In the genomic region with DNA sequence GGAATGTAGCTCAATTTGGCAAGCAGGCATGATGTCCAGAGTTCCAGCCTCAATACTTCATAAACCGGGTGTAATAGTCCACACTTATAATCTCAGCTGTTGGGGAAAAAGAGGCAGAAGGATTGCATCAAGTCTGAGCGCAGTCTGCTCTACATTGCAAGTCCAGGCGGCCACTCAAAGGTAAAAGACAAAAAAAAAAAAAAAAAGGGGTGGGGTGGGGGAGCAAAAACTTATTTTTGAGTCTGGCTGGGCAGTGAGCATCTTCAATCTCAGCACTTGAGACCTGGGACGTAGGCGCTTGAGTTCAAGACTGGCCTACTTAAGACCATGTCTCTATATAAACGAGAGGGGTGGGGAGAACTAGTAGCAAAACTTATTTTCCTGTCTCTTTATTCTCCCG, we compare ENCODE assay signal across 8 mouse cellular contexts. TPM values are rescaled to one million over a fixed set of nuclear protein-coding genes. Genes with fewer than 3 reads are reported as not detected.
A peak's percentile ranks its signal among the peaks of the same experiment; 100 is the strongest.
DNase-seq lines count a peak whose midpoint lies in the region; ATAC-seq and TF ChIP-seq lines count a peak whose summit lies in the region.

No protein-coding gene starts in this region.

- H3K9me3 ChIP-seq in forebrain, embryonic 14.5 days (replicated peaks; ENCODE audit: control insufficient read depth, low read length) = no peaks in the 10 kb centered on the region
- no peaks in the 10 kb centered on the region for H3K9me3 ChIP-seq in liver, embryonic 13.5 days (replicated peaks)

- 15% methylated on average over 7 of the region's 7 CpGs for WGBS in forebrain, embryonic 14.5 days
- 30% methylated on average over 7 of the region's 7 CpGs for whole genome bisulfite sequencing in liver, embryonic 13.5 days (ENCODE audit: insufficient replicate concordance)

- DNase-seq in gastrocnemius, adult 2 months = no peak
- no peak for DNase-seq in gastrocnemius, adult 8-10 months (ENCODE audit: low spot score in 2 of 2)
- DNase-seq in forebrain, embryonic 14.5 days (ENCODE audit: low spot score) = peak; percentile 27
- DNase-seq in liver, embryonic 13.5 days = no peak
- no peak for DNase-seq in ovary, postnatal 10 days (ENCODE audit: low spot score)
- no peak for DNase-seq in layer of hippocampus, postnatal 25 days (ENCODE audit: extremely low spot score in 1 of 2, low spot score in 1 of 2)
- no peak for DNase-seq in left cerebral cortex, postnatal 4 days

- no peak for ATAC-seq in forebrain, embryonic 14.5 days
- no peak for ATAC-seq in liver, embryonic 13.5 days (ENCODE audit: low read depth)

- peak overlapping the region; percentile 98 for H3K9ac ChIP-seq in forebrain, embryonic 14.5 days (ENCODE audit: low read length)
- peak overlapping the region; percentile 91 for H3K9ac ChIP-seq in liver, embryonic 13.5 days

- peaks cover 19% of the 10 kb centered on the region for H3K36me3 ChIP-seq in C2C12 (ENCODE audit: control insufficient read depth, insufficient read depth)
- H3K36me3 ChIP-seq in forebrain, embryonic 14.5 days (ENCODE audit: control insufficient read depth, insufficient read depth, low read length) = peaks cover 12% of the 10 kb centered on the region
- peaks cover 11% of the 10 kb centered on the region for H3K36me3 ChIP-seq in liver, embryonic 13.5 days

- no peak for TF ChIP-seq CTCF in gastrocnemius, adult 2 months (IDR thresholded peaks at IDR 0.05)
- no peak for TF ChIP-seq CTCF in C2C12 (IDR thresholded peaks at IDR 0.05; ENCODE audit: control insufficient read depth, insufficient read depth, insufficient read length)

- no peak overlapping the region for H3ac ChIP-seq in C2C12 (ENCODE audit: control insufficient read depth, insufficient read length, low read depth)

- H3K4me3 ChIP-seq in gastrocnemius, adult 2 months = peak overlapping the region; percentile 88
- H3K4me3 ChIP-seq in C2C12 (ENCODE audit: insufficient read depth, poor library complexity, severe bottlenecking) = peak overlapping the region; percentile 82
- H3K4me3 ChIP-seq in forebrain, embryonic 14.5 days (ENCODE audit: low read depth, low read length) = peak overlapping the region; percentile 95
- H3K4me3 ChIP-seq in liver, embryonic 13.5 days (replicated peaks) = peak overlapping the region; percentile 89

- H3K27ac ChIP-seq in gastrocnemius, adult 2 months = peak overlapping the region; percentile 96
- H3K27ac ChIP-seq in forebrain, embryonic 14.5 days (ENCODE audit: low read depth, low read length) = no peak overlapping the region
- no peak overlapping the region for H3K27ac ChIP-seq in liver, embryonic 13.5 days

- peaks cover 39% of the 10 kb centered on the region for H3K79me2 ChIP-seq in C2C12 (ENCODE audit: control insufficient read depth, insufficient read depth)

- peaks cover 22% of the 10 kb centered on the region for H3K79me3 ChIP-seq in C2C12 (ENCODE audit: low read depth)

- intact Hi-C loops in gastrocnemius, adult 2 months (cut with DNase I) = no loop called here
- intact Hi-C loops in left cerebral cortex, postnatal 4 days (cut with DNase I) = no loop called here

- no peaks in the 10 kb centered on the region for H3K27me3 ChIP-seq in C2C12 (ENCODE audit: control insufficient read depth, insufficient read depth, insufficient read length)
- no peaks in the 10 kb centered on the region for H3K27me3 ChIP-seq in forebrain, embryonic 14.5 days (replicated peaks; ENCODE audit: control insufficient read depth, insufficient read depth, low read length)
- peaks cover 9% of the 10 kb centered on the region for H3K27me3 ChIP-seq in liver, embryonic 13.5 days

- peaks cover 13% of the 10 kb centered on the region for H3K4me1 ChIP-seq in forebrain, embryonic 14.5 days (ENCODE audit: control insufficient read depth, insufficient read depth, low read length)
- peaks cover 33% of the 10 kb centered on the region for H3K4me1 ChIP-seq in liver, embryonic 13.5 days (replicated peaks)

- H3K4me2 ChIP-seq in forebrain, embryonic 14.5 days (ENCODE audit: low read length) = peak overlapping the region; percentile 63
- H3K4me2 ChIP-seq in liver, embryonic 13.5 days = peak overlapping the region; percentile 77

TF ChIP-seq in C2C12, 6 proteins besides CTCF, POLR2A, EP300 and RAD21:
- TF ChIP-seq FOSL1 (IDR thresholded peaks at IDR 0.05; ENCODE audit: insufficient read depth, low read length, poor library complexity, severe bottlenecking) = no peak
- no peak for TF ChIP-seq MYOD1 (IDR thresholded peaks at IDR 0.05; ENCODE audit: control insufficient read depth, insufficient read length, low read depth)
- no peak for TF ChIP-seq USF1 (IDR thresholded peaks at IDR 0.05; ENCODE audit: low read depth)
- TF ChIP-seq MYOG (IDR thresholded peaks at IDR 0.05; ENCODE audit: control insufficient read depth, extremely low read depth, insufficient read length) = no peak
- no peak for TF ChIP-seq CEBPB (IDR thresholded peaks at IDR 0.05; ENCODE audit: low read depth)
- TF ChIP-seq MAX (IDR thresholded peaks at IDR 0.05) = no peak
TF ChIP-seq in C2C12: peak in this region for 0.

RNA-seq across cellular contexts. Expression of gene Nae1, which starts 0.9 kb away (rescaled TPM):
- 10 to 100 TPM; 26.1 to 28.3 TPM for total RNA-seq in gastrocnemius, adult 2 months (2021)
- total RNA-seq in gastrocnemius, adult 8-10 months (2022) = 10 to 100 TPM; 21.5 to 29.2 (median 25.0) TPM
- polyA plus RNA-seq in C2C12 (2012; fragmentation: generic; extraction: Trizol) = 13.8 TPM
- polyA plus RNA-seq in forebrain, embryonic 14.5 days (2014; fragmentation: Nextera tagmentation; extraction: Ambion mirVana) = 130 and 135 TPM in 2 replicates
- polyA plus RNA-seq in liver, embryonic 13.5 days (2015; fragmentation: Nextera tagmentation; extraction: Ambion mirVana) = 43.1 and 49.9 TPM in 2 replicates
- total RNA-seq in layer of hippocampus, postnatal 25 days (2021) = 10 to 100 TPM; 44.3 to 46.9 TPM
- total RNA-seq in left cerebral cortex, postnatal 4 days (2021) = 10 to 100 TPM; 57.5 to 62.9 TPM

RNA-seq across cellular contexts. Expression of gene Car7, which starts 0.9 kb away (rescaled TPM):
- under 1 TPM; 0.98 to 0.99 TPM for total RNA-seq in gastrocnemius, adult 2 months (2021)
- total RNA-seq in gastrocnemius, adult 8-10 months (2022) = 1 to 10 TPM in 2 of 4 experiments, under 1 TPM in 2; 0.21 to 1.2 (median 0.68) TPM
- polyA plus RNA-seq in C2C12 (2012; fragmentation: generic; extraction: Trizol) = 0.16 TPM
- polyA plus RNA-seq in forebrain, embryonic 14.5 days (2014; fragmentation: Nextera tagmentation; extraction: Ambion mirVana) = 1.1 and 1.2 TPM in 2 replicates
- 3.7 and 4.2 TPM in 2 replicates for polyA plus RNA-seq in liver, embryonic 13.5 days (2015; fragmentation: Nextera tagmentation; extraction: Ambion mirVana)
- 10 to 100 TPM; 14.8 to 26.6 TPM for total RNA-seq in layer of hippocampus, postnatal 25 days (2021)
- total RNA-seq in left cerebral cortex, postnatal 4 days (2021) = 1 to 10 TPM; 3.8 to 4.6 TPM

RNA-seq across cellular contexts. Expression of gene Terb1, which starts 23.8 kb away (rescaled TPM):
- total RNA-seq in gastrocnemius, adult 2 months (2021) = not detected
- not detected for total RNA-seq in gastrocnemius, adult 8-10 months (2022)
- not detected for polyA plus RNA-seq in C2C12 (2012; fragmentation: generic; extraction: Trizol)
- 0.12 and 0.15 TPM in 2 replicates for polyA plus RNA-seq in forebrain, embryonic 14.5 days (2014; fragmentation: Nextera tagmentation; extraction: Ambion mirVana)
- polyA plus RNA-seq in liver, embryonic 13.5 days (2015; fragmentation: Nextera tagmentation; extraction: Ambion mirVana) = 0.03 TPM in 1 of 2 replicates, not detected in the other
- under 1 TPM; 0.57 to 0.80 TPM for total RNA-seq in layer of hippocampus, postnatal 25 days (2021)
- under 1 TPM; 0.74 to 0.94 TPM for total RNA-seq in left cerebral cortex, postnatal 4 days (2021)

RNA-seq across cellular contexts. Expression of gene Pdp2, which starts 57.7 kb away (rescaled TPM):
- 1 to 10 TPM; 4.0 to 4.6 TPM for total RNA-seq in gastrocnemius, adult 2 months (2021)
- total RNA-seq in gastrocnemius, adult 8-10 months (2022) = 1 to 10 TPM; 2.0 to 4.6 (median 4.4) TPM
- 2.6 TPM for polyA plus RNA-seq in C2C12 (2012; fragmentation: generic; extraction: Trizol)
- 11.9 and 14.2 TPM in 2 replicates for polyA plus RNA-seq in forebrain, embryonic 14.5 days (2014; fragmentation: Nextera tagmentation; extraction: Ambion mirVana)
- polyA plus RNA-seq in liver, embryonic 13.5 days (2015; fragmentation: Nextera tagmentation; extraction: Ambion mirVana) = 4.4 and 5.7 TPM in 2 replicates
- total RNA-seq in layer of hippocampus, postnatal 25 days (2021) = 1 to 10 TPM; 7.8 to 8.1 TPM
- 10 to 100 TPM; 13.0 to 13.6 TPM for total RNA-seq in left cerebral cortex, postnatal 4 days (2021)
